8 mouse cellular contexts compared by ENCODE assay signal in the genomic region with DNA sequence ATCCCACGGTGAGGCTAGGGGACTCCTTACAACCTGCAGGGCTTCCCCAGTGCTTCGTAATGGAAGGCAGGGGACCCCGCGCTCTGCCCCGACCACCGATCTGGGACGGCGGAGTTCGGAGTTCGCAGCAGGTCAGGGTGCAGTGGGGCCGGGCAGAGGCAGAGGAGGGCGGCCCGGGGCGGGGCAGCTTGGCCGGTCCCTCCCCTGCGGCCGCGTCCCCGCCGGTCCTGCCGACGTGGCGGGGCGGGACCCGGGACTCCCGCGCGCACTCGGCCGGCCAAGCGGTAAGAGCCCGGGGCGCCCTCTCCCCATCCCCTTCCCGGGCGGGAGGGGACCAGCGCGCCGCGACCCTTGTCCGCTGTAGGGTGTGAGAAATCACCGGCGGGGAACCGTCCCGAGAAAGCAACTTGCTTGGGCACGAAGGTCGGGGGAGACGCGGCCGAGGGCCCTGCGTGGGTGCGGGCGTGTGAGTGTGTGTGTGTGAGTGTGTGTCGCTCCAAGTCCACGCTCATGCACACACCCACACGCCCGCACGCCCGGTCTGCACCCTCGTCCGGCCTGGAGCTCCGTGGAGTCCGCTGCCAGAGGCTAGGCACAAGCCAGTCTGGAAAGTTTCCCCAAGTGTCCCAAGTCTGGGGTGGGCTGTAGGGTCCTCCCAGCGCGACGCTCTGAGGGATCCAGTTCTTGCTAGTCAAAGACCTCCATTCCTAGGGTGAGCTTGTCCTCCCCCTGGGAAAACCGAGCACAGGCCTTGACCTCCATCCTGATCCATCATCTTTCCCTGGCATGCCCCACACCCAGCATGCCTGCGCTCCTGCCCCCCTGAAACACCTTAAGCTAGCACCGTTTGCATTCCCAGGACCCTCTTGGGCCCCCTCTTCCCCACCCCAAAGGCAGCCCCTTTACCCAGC. TPM values are rescaled to one million over a fixed set of nuclear protein-coding genes. Genes with fewer than 3 reads are reported as not detected.
A peak's percentile ranks its signal among the peaks of the same experiment; 100 is the strongest.
DNase-seq lines count a peak whose midpoint lies in the region; ATAC-seq and TF ChIP-seq lines count a peak whose summit lies in the region.

TSS of gene Fam114a1 (plus strand) at position 211 of the 911 bp plus-strand sequence.

- H3K79me2 ChIP-seq in liver, adult 2 months (ENCODE audit: control insufficient read depth, insufficient read depth, low read length): peaks cover 4% of the 10 kb centered on the region; the same call in 1 of the 2 replicates

- ATAC-seq in inflammation-experienced regulatory T-cells, adult 6 months: peak; percentile 41
- ATAC-seq in midbrain, postnatal 0 days (ENCODE audit: low FRiP score): peak; percentile 64

- intact Hi-C loops in gastrocnemius, postnatal 36 days (cut with DNase I): loop anchor here (10.0 kb wide), 1 partner anchor 85 kb away; no protein-coding TSS in a partner anchor

- WGBS in liver, adult 2 months: under 1% methylated on average over 68 of the region's 68 CpGs
- WGBS in midbrain, postnatal 0 days: 2% methylated on average over 61 of the region's 68 CpGs

- H3K9ac ChIP-seq in liver, adult 2 months (ENCODE audit: low read depth, low read length): peak within 1 kb of the TSS; percentile 93
- peak within 1 kb of the TSS; percentile 46 for H3K9ac ChIP-seq in midbrain, postnatal 0 days (replicated peaks; ENCODE audit: low read length, poor library complexity, severe bottlenecking)

- DNase-seq in cerebellum, adult 11 months: peak; percentile 3
- no peak for DNase-seq in cerebellum, adult 9-10 months
- DNase-seq in cerebellum, postnatal 36 days: peak; percentile 5 to 13
- DNase-seq in gastrocnemius, postnatal 36 days: peak; percentile 72 to 79
- peak; percentile 52 for DNase-seq in liver, adult 2 months (ENCODE audit: extremely low read depth, low read depth, low spot score)
- DNase-seq in midbrain, postnatal 0 days (ENCODE audit: low spot score): peak; percentile 10
- DNase-seq in spleen, postnatal 14 days (ENCODE audit: low spot score in 2 of 2): peak; percentile 40

- no peaks in the 10 kb centered on the region for H3K27me3 ChIP-seq in liver, adult 2 months (ENCODE audit: control insufficient read depth, insufficient read depth, low read length)
- H3K27me3 ChIP-seq in midbrain, postnatal 0 days (ENCODE audit: insufficient read depth, low read length): peaks cover 18% of the 10 kb centered on the region

- no peak; the same call in 1 of the 2 replicates for TF ChIP-seq POLR2A in liver, adult 2 months (IDR thresholded peaks at IDR 0.05; ENCODE audit: extremely low read depth, insufficient read depth, low read length)

- H3K4me1 ChIP-seq in liver, adult 2 months (ENCODE audit: control insufficient read depth, insufficient read depth, low read length): peaks cover 10% of the 10 kb centered on the region; the same call in 1 of the 2 replicates
- no peaks in the 10 kb centered on the region for H3K4me1 ChIP-seq in midbrain, postnatal 0 days (ENCODE audit: insufficient read depth, low read length)

- peak within 1 kb of the TSS; percentile 97 for H3K4me2 ChIP-seq in midbrain, postnatal 0 days (ENCODE audit: low read depth, low read length, poor library complexity, severe bottlenecking)

- H3K27ac ChIP-seq in liver, adult 2 months (replicated peaks; ENCODE audit: insufficient read depth, low read depth, low read length): peak within 1 kb of the TSS; percentile 96
- H3K27ac ChIP-seq in midbrain, postnatal 0 days (ENCODE audit: low read depth, low read length): no peak within 1 kb of the TSS

- H3K4me3 ChIP-seq in liver, adult 2 months (ENCODE audit: insufficient read depth, low read depth, low read length): peak within 1 kb of the TSS; percentile 97
- peak within 1 kb of the TSS; percentile 58 for H3K4me3 ChIP-seq in midbrain, postnatal 0 days (ENCODE audit: low read depth, low read length)

- no peak for TF ChIP-seq CTCF in liver, adult 2 months (IDR thresholded peaks at IDR 0.05; ENCODE audit: low read depth, low read length)
- no peak for TF ChIP-seq CTCF in midbrain, postnatal 0 days (IDR thresholded peaks at IDR 0.05)

- no peaks in the 10 kb centered on the region for H3K9me3 ChIP-seq in midbrain, postnatal 0 days (ENCODE audit: low read length)

- H3K36me3 ChIP-seq in liver, adult 2 months (ENCODE audit: control insufficient read depth, insufficient read depth, low read length): no peaks in the 10 kb centered on the region
- no peaks in the 10 kb centered on the region for H3K36me3 ChIP-seq in midbrain, postnatal 0 days (ENCODE audit: insufficient read depth, low read length)

RNA-seq across cellular contexts. Expression of gene Fam114a1, which starts in this region (rescaled TPM):
- total RNA-seq in gastrocnemius, postnatal 36 days (2021): 10 to 100 TPM; 10.0 to 12.4 TPM
- polyA plus RNA-seq in inflammation-experienced regulatory T-cells, adult 6 months (2017; shearing (Covaris generic)): 1 to 10 TPM in 2 of 3 experiments, under 1 TPM in 1; 0.82 to 3.7 (median 3.4) TPM
- total RNA-seq in liver, adult 2 months (2014; rRNA removed): 16.6 and 20.2 TPM in 2 replicates
- polyA plus RNA-seq in liver, adult 2 months (2012; rRNA removed): 9.0 and 11.9 TPM in 2 replicates
- total RNA-seq in midbrain, postnatal 0 days (2014; rRNA removed): 2.5 and 6.2 TPM in 2 replicates
- 5.0 and 5.4 TPM in 2 replicates for polyA plus RNA-seq in midbrain, postnatal 0 days (2015; fragmentation: Nextera tagmentation; extraction: Ambion mirVana)
